Mouse (Mus musculus): Measurements from ENCODE around the gene Kcnq1. TPM values are rescaled to one million over a fixed set of nuclear protein-coding genes. Genes with fewer than 3 reads are reported as not detected.
A peak's percentile ranks its signal among the peaks of the same experiment; 100 is the strongest.

The Kcnq1 gene
- polyA plus RNA-seq, 3 experiments from 2014 or later = 0.19 to 0.42 TPM; not detected in 1

DNA sequence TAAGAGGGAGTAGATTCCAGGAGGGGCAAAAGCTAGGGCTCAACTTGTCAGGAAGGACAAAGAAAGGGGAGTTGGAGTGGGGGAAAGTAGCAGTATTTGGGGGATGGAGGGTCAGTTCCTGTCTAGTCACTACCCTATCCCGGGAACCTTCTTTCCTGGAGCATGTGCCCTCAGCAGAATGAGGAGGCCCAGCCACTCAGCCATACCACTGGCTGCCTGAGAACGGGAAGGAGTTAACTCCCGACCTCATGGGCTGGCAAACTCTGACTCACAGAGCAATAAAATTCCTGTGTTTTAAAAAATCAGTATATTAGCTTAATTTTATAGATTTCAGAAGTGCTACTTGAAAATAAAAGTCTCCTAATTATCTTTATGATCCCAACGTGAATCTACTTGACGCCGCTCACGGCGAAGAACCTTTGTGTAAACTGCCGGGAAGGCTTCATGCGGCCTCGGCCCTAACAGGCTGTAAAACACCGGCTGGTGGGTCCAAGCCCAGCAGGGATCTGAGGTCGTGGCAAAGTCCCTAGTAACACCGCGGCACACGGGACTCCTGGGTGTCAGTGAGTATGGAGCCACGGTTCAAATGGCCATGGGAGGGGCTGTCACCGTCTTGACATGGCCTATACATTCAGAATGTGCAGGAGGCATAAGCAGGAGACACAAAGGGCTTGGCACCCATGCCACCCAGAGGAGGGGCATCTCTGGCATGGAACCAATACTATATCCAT, 222.2 kb downstream of the Kcnq1 start:
- no peak for ATAC-seq

DNA sequence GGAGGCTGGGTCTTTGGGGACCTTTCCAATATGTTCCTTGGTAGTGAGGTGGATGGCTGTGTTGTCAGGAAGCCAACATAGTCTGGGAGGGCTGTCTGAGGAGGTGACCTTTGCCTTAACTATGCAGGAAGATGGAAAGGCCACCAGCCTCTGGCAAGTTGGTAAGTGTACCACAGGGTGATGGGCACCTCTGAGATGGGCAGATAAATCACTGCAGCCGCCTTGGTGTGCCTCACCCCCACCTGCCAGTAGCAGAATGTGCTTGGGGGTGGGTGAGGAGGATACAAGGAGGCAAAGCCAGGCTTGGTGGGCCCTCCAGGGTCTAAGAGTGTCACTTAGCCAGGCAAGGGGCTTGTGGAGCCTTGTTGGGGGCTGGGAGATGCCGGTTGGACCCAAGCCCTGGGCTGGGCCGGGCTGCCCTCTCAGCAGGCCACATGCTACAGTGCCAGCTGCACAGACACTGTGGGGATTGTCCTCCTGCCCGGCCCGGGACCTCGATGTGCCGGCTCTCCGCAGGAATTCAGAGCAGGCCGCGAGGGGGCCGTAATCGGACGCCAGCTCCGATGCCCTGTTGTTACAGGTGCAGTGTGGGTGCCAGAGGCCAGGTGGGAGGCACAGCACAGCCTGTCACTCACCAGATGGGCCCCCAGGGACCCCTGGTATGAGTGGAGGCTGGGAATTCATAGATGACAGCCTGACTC, 223.1 kb downstream of the Kcnq1 start:
- ATAC-seq = no peak

DNA sequence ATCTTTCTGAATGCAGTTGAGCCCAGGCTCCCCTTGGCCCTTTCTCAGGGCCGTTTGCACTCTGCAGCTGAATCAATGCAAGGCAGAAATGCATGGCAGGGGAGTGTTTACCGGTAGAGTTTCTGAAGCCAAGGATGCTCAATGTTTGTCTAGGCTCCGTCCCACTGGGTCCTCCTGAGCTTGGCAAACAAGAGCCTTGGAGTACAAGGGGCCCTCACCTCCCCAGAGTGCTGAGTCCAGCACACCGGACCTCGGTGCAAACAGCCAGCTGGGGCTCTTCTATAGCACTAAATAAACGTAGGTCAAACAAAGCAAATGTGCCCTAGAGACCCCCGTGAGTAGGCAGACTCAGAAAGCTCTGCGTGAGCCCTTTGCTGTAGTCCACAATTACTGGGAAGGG, 226.9 kb downstream of the Kcnq1 start:
- no peak for ATAC-seq

DNA sequence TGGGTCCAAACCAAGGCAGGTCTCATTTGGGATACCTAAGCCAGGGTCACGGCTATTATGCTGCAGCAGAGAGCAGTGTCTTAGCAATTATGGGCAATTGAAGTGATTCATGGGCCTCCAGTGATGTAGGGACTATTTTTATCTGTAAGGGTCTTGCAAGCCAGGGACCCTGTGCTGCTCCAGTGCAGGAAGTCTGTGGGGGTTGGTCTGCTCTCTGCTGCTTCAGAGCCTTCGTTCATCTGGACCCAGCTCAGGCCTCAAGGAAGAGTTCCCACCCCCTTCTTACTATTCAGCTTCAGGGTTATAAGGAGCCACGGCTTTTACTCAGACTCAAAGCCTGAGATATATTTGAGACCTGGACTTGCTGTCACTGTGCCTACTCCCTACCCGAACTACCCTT, 227.4 kb downstream of the Kcnq1 start:
- no peak for ATAC-seq

DNA sequence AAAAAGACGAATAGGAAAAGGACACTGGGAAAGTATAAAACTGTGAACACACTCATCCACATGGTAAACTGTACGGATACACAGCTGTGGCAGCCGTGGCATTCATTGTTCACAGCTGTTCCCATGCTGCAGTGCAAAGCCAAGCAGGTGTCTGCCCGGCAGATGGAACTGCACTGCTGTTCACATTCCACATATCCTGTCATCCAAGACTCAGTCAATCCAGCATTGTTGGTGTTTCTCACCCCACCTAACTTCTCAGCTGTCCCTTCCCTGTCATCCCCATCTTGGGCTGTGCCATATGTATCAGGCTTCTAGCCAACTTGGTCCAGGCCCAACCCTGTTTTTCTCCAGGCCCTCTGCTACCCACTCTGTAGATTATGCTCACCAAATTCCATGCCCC, 232.5 kb downstream of the Kcnq1 start:
- no peak for ATAC-seq

DNA sequence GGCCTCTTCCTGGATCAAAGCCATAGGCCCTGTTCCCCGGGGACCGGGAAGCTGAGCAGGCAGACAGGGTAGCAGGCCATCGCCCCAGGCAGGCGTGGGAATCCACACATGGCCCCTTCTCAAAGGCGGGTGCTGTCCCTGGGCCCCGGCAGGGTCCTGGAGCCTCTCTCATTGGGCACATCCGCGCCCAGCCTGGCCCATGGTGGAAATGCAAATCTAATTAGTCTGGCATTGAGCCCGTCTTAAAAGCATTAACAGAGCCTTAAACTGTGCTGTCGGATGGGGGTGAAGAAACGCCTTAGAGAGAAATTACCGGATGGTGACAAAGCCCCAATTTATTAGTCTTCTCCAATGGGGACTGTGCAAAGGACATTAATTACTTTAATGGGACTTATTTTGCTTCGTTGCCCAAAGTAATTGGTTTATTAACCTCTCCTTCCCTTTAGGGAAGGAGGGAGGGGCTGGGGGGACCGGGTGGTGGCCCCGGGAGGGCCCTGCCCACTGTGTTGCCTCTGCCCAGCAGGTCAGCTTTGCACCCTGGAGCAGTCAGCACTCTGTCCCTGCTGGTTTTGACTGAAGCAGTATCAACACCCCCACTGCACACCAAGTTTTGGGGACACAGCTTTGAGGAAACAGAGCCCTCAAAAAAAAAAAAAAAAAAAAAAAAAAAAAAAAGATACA, 234.6 kb downstream of the Kcnq1 start:
- no peak for ATAC-seq

DNA sequence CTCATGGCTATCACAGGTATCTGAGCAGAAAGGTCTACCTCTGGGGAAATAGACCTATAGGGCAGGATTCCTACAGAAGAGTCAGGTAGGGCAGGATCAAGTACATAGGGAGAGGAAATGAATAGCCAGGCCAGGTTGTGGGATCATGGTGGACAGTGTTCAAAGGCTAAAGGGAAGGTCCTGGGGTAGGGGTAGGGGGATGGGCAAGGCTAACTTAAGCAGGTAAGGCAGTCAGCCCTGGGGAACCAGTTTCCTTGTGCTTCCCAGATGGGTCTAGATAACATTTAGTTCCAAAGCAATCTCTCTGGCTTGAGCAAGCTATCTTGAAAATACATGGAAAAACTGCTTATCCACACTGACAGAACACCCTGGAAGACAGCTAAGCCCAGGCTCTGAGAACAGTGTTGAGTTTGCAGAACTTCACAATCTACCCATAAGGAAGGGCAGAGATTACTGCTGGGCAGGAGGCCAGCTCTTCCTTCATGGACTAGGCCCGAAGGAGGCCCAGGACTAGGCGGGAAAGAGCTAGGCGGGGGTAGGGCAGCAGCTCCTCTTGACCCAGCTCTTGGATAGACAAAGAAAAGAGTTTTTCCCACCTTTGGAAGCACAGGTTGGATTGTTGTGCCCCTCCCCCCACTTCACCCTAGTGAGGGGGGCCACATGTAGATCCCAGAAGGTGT, 235.3 kb downstream of the Kcnq1 start:
- ATAC-seq = no peak

DNA sequence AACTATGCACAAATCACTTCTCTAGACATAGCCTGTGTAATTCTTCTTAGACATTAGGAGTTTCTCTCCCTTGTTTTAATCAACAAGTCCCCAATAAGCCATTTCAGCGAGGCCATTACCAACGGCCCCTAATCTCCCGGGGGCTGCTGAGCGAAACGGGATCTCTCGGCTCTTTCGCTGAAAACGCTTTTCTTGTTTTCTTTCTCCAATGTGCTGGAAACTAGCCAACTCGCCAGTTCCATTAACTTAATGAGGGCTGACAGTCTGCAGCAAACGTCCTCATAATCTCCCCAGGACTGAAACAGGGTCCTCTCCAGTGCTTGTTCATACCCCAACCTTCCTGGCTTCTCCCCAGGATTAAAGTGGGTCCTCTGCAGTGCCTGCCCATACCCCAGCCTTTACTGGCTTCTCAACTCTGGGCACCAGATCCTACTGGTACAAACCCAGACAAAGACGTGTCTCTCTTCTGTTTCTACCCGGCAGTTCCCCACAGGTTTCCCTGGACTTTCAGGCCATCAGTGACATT, 237.7 kb downstream of the Kcnq1 start:
- ATAC-seq = no peak

DNA sequence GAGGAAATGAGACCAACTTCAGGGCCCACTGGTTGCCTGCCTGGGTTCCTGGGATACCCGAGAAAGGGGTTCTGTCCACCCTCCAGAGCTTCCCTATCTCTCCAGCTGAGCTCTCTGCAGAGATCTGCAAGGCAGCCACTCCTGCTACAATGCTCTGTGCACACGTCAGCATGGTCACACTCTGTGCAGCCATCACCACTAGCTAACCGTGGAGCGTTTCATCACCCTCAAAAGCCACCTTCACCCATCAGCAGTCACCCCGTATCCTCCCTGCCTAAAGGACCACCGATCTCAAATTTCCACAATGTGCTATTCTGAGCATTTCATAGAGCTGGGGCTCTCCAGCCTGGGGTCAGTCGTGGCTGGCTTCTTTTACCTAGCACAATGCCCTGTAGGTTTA, 243.1 kb downstream of the Kcnq1 start:
- ATAC-seq = no peak

DNA sequence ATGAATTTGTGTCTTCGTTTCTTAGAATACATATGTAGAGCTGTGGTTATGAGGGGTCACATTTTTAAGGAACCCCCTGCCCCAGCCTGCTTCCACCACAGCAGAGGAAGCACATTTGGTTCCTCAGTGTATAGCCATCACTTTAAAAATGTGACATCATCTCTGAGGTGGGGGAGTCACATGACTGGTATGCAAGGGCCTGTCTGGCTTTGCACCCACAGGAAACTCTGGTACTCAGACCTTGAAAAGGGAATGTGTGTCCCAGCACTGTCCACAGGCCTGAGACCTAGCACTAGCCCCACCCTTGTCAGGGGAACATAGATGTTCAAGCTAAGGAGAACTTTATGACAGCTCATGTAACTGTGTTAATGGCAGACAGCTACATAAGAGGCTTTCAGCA, 243.7 kb downstream of the Kcnq1 start:
- ATAC-seq = no peak

DNA sequence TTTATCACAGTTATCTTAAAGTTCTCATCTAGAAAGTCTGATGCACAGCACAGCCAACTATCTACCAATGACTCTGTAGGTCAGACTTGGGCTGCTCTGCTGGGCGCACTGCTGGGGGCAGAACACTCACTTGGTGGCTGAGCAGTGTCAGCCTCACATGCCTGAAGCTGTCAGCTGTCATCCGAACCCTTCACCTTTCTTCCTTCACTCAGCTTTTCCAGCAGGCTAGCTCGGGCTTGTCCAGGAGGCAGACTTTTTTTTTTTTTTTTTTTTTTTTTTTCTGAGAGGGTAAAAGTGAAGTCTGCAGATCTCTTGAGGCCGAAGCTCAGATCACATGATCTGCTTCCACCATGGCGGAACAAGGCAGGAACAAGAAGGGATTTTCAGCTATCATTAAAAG, 249.7 kb downstream of the Kcnq1 start:
- no peak for ATAC-seq

DNA sequence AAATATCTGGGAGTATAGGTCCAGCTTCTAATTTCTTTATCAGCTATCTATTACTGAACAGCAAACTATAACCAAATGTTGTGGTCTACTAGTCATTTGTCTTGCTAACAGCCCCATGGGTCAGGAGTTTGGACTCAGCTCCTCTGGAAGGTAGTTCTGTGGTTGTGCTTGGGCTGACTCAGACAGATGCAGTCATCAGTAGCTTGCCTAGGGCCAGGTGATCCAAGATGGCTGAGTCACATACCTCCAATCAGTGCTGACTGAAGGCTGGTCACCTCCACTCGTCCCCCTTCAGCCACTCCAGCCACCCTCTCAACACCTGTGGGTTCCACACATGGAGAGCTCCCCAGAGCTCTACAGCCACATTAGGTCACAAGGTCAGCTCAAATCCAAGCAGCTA, 250.9 kb downstream of the Kcnq1 start:
- ATAC-seq = no peak

DNA sequence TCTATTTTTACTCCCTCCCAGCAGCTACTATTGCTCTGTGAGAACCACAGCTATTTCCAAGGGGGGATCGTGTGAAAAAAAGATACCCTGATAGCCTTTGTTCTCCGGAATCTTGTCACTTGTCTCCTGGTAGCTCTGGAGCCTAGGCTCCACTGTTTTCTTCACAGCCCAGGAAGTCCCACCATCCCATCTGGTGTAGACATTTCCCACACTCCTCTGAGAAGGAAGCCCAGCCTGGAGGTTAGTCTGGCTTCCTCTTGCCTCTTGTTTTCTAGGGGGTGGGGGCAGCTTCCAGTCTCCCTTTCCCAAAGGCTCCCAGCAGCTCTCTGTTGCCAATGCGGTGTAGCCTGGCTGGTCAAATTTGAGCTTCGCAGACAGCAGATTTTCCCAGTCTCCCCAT, 251.7 kb downstream of the Kcnq1 start:
- no peak for ATAC-seq

DNA sequence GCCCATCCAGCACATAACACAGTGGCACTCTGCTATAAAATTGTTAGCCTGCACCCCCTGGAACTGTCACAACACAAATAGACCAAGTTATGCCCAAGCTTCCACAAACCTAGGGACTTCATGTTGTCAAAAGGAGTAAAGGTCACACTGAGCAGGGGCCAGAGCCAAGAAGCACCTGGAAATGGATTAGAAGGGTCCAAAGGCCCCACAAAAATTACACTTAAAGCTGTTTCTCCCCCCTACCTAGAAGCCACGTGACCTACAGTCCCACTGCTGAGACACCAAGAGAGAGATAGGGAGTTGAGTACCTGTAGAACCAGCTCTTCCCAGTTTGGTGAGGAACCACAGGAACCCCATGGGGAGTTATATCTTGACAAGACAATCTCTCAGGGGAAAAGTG, 253.6 kb downstream of the Kcnq1 start:
- ATAC-seq = no peak

DNA sequence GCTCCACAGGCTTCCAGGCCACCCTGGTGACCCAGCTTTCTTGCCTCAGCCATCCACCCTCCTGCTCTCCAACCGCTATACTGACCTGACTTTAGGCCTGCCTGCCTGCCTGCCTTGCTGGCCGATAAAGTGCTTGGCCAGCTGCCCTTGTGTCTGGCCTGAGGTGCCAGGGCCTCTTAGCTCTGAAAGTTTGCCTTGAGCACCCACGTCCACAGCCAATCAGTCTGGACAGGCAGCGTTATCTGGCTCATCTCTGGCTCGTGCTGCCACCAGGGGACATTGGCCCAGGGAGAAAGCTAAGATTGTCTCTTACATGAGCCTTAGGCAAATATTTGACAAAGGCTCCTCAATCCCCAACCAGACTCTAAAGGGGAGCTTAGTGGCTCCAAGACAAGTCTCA, 254.6 kb downstream of the Kcnq1 start:
- no peak for ATAC-seq

DNA sequence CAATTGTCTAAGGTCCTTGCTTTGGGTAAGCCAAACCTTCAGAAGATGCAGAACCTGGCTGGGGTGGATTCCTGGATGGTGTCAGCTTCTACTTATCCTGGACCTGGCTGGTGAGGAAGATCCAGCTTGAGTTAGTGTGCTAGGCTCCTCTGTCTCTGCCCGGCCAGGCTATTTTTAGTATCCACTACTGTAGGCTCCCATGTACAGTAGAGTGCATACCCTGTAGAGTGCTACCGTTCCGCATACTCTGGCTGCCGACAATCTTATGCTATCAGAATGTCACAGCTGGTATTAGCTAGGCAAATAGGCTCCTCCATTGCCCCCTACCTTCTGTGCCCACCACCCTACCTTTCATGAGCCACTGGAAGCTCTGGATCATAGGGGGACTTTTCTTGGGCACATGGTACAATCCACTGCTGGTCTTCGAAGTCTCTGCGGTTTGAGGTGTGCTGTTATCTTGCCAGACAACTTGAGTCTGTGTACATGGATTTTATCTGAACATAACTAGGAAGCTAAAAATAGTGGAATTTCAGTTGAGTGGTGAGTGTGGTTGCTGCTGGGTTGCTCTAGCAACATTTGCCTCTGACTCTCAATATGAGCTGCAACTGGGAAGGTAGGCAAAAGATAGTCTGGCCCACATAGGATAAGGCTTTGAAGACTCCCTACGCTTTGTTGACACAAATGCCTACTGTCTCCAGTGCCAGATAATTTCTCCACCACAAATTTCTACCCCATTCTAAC, 258.1 kb downstream of the Kcnq1 start:
- no peak for ATAC-seq

DNA sequence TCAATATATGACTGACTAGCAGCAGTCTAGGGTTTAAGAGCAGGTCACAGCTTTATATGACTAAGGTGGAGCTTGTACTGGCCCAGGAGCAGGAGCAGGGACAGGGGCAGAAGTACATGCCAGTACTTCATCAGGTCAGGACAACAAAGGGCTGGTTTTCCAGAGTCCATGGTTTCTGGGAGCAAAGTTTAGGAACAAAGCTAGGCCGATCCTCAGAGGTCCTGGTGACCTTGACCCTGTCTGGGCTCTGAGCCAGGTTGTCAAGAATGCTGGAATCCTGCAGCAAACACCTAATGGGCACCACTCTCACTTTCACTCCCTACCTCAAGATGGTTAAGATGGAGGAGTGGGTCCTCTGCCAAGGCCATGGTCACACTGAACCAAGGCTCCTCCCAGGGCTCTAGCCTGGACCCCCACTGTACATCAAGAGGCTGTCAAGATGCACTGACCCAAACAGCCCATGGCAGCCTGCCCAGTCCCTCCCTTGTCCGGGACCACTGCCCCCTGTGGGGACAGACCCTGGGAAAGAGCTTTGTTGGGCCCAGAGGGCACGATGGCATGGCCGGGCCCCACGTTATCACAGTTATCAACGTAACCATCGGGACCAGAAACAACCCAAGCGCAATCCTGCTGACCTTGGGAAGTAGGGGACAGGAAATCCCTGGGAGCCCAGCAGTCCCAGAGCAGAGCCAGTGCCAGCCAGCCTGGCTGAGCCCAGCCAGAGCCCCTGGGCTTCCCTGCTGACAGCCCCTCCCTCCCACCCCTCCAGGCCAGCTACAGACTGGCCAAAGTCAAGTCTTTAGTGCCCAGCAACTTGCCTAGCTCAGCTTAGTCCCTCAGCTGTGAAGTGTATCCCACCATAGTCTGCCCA, 259.0 kb downstream of the Kcnq1 start:
- ATAC-seq = no peak

DNA sequence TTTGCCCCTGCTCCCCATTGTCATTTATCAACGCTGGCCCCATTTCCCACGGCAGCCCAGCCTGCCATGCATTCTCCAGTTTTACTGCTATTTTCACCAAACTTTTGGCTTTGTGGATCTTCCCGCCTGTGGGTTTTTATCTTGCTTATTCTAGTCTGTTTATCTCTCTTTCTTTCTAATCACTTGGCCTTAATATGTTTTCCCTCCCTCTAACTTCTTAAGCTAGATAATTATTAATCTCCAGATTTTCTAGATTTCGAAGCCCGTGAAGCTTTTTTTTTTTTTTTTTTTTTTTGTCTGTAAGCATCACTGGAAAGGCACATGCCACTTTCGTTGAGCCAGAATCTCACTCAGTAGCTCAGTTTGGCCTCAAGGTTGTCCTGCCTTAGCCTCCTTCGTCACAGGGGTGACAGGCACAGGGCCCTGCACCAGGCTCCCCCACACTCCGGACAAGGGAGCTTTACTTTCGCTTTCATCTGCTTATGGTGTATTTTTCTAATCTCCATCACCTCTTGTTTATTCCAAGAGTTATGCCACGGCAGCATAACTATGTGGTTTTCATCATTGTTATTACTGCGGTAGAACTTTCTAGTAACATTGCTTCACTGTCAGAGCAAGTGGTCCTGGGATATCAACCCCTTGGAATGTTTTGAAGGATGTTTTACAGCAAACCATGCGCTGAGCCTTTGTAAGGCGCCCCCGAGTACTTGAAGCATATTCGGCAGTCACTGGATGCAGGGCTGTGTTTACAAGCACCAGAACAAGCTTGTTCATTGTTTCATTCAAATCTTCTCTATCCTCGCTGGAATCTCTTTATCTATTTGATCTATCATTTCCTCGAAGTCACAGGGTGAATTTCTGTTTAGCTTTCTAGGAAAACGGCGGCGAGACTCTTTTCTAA, 261.5 kb downstream of the Kcnq1 start:
- ATAC-seq = peak; percentile 28

DNA sequence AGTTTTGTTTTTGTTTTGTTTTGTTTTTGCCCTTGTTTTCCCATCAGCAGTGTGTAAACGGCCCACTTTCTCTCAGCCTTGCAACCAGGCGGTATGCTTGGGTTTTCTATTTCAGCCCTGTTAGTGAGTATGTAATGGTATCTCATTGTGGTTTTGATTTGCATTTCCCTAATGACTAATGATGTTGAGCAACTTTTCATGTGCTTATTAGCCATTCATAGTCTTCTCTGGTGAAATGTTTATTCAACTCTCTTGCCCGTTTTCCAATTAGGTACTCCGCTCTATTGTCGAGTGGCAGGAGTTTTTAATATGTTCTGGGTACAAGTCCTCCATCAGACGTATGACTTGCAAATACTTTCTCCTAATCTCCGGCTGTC, 262.1 kb downstream of the Kcnq1 start:
- peak; percentile 84 for ATAC-seq

DNA sequence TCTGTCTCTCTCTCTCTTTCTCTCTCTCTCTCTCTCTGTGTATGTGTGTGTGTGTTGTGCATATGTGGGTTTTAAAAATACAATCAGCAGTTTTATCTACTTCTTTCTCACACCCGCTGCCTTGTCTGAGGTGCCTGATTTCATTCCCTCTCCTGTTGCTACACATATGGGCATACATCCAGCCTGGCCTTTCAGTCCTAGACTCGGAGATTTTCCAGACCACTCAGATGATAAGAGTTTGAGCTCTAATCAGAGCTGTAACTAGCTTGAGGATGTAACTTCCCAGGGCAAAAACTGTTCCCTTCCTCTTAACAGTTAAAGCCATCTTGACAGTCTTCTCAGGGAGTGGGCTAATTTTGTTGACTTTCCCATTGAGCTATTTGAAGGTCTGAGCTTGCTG, 265.2 kb downstream of the Kcnq1 start:
- no peak for ATAC-seq
